Mouse (Mus musculus) erythroblast, adult 5-6 weeks (primary cell): ENCODE results near the gene H6pd. TPM values are rescaled to one million over a fixed set of nuclear protein-coding genes. Genes with fewer than 3 reads are reported as not detected.

ENCODE experiments used
- ATAC-seq: replicated peaks from 2 replicates; pipeline ENCODE4 v1.8.0; 2016; ENCODE audit warnings: moderate number of reproducible peaks, mild to moderate bottlenecking, moderate TSS enrichment, inconsistent platforms; ENCODE audit not compliant: poor library complexity, low FRiP score, severe bottlenecking
- total RNA-seq, 2 experiments: library from RNA; stranded (forward) in 1 of 2; stranded (reverse) in 1 of 2; fragments of 150-400 nt in 1 of 2; fragments of 200-764, 138-1000 nt in 1 of 2; gene quantifications; 2 replicates each; pipeline versions ENCODE4 v1.2.3 to v1.2.4; 2015 to 2017; ENCODE audit warnings: low replicate concordance in 2 of 2

The H6pd gene
- total RNA-seq, 2 experiments from 2014 or later = 6.5 to 7.0 TPM

- no peak for ATAC-seq
Measured at GRCm38 (mm10) chr4:149953621-149954481, 55.0 kb downstream of the H6pd start.

- no peak for ATAC-seq
Measured at GRCm38 (mm10) chr4:149952201-149952600, 56.6 kb downstream of the H6pd start.

- no peak for ATAC-seq
Measured at GRCm38 (mm10) chr4:149951201-149951600, 57.6 kb downstream of the H6pd start.

- ATAC-seq = no peak
Measured at GRCm38 (mm10) chr4:149949691-149950090, 59.1 kb downstream of the H6pd start.

GRCm38 (mm10) chr4:149948119-149948518 is 60.7 kb downstream of the H6pd start:
- ATAC-seq = no peak

GRCm38 (mm10) chr4:149947396-149947795 is 61.4 kb downstream of the H6pd start:
- no peak for ATAC-seq

GRCm38 (mm10) chr4:149945194-149945593 is 63.6 kb downstream of the H6pd start:
- ATAC-seq = no peak

- no peak for ATAC-seq
Measured at GRCm38 (mm10) chr4:149944214-149944613, 64.6 kb downstream of the H6pd start.

GRCm38 (mm10) chr4:149942831-149943741 is 65.7 kb downstream of the H6pd start:
- ATAC-seq = no peak

- ATAC-seq = no peak
Measured at GRCm38 (mm10) chr4:149941067-149941755, 67.6 kb downstream of the H6pd start.

GRCm38 (mm10) chr4:149938701-149939100 is 70.1 kb downstream of the H6pd start:
- no peak for ATAC-seq

GRCm38 (mm10) chr4:149936921-149937320 is 71.9 kb downstream of the H6pd start:
- no peak for ATAC-seq

GRCm38 (mm10) chr4:149935470-149935869 is 73.4 kb downstream of the H6pd start:
- no peak for ATAC-seq

GRCm38 (mm10) chr4:149933519-149934245 is 75.1 kb downstream of the H6pd start:
- ATAC-seq = no peak

- ATAC-seq = no peak
Measured at GRCm38 (mm10) chr4:149933025-149933424, 75.8 kb downstream of the H6pd start.

GRCm38 (mm10) chr4:149932108-149932815 is 76.6 kb downstream of the H6pd start:
- no peak for ATAC-seq

- no peak for ATAC-seq
Measured at GRCm38 (mm10) chr4:149930755-149931154, 78.1 kb downstream of the H6pd start.
